Comparison of ENCODE assay signal across 13 mouse cellular contexts in the genomic region with DNA sequence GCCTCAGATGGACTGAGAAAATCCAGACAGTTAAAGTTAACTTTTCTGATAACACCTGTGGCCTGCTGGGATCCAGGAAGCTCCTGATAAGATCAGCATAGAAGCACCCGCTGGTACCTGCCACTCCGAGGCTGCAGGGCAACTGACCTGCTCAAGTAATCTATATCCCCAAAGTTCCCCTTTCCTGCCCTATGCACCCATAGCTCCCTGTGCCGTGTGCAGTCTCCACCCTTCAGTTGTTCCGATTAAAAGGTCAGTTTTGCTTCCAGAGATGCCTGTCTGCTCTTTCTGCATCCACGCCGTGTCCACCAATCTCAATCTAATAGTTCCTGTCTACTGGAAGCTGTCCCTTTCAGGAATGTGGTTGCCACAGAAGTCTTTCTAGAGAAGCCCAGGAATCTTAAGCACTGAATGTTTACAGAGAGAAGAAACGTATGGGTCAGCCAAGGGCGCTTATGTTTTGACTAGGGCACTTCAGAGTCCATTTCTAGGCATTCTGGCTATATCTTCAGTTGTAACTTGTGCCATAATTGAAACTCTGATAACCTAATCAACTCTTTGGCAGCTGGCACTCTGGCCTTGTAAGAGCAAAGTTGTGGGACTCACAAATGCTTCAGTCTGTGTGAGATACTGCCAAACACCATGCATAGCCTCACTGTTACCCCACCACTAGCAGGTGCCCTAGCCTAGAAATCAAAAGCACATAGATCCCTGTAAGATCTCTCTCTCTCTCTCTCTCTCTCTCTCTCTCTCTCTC. TPM values are rescaled to one million over a fixed set of nuclear protein-coding genes. Genes with fewer than 3 reads are reported as not detected.
DNase-seq lines count a peak whose midpoint lies in the region; ATAC-seq and TF ChIP-seq lines count a peak whose summit lies in the region.
"Had no signal": no experiment of that assay in that cellular context is flagged by ENCODE, and none has a peak within 500 bp of the region (broad histone marks: within the 10 kb centered on the region; RNA-seq: fewer than 3 reads in every experiment).

No protein-coding gene starts in this region.

- H3K36me3 ChIP-seq in kidney, embryonic 15.5 days, result peaks cover 14% of the 10 kb centered on the region
- no peaks in the 10 kb centered on the region for H3K36me3 ChIP-seq in liver, adult 2 months (ENCODE audit: control insufficient read depth, insufficient read depth, low read length)

- no peak for DNase-seq in kidney, adult 18-20 months
- DNase-seq in adipocyte (ENCODE audit: low spot score), result peak; percentile 10
- peak; percentile 10 for DNase-seq in liver, adult 2 months (ENCODE audit: extremely low read depth, low read depth, low spot score)
- DNase-seq in adrenal gland, postnatal 25 days, result no peak
- DNase-seq in gastrocnemius, postnatal 25 days, result no peak
- DNase-seq: cerebellum, postnatal 14 days; left cerebral cortex, postnatal 4 days; thymus, adult 2 months had no signal

- 0 out of 2 replicates have a peak, but pooled peaks have one; percentile 59 for ATAC-seq in kidney, embryonic 15.5 days (replicated peaks; ENCODE audit: low FRiP score)
- peak; percentile 89 for ATAC-seq in megakaryocyte-erythroid progenitor cell, adult 5-6 weeks (replicated peaks; ENCODE audit: low FRiP score, low TSS enrichment, poor library complexity, severe bottlenecking)
- ATAC-seq: CD4-positive, CD25-positive, alpha-beta regulatory T cell, adult 4 months; midbrain, embryonic 15.5 days had no signal

- H3K4me1 ChIP-seq in kidney, embryonic 15.5 days, result no peaks in the 10 kb centered on the region
- H3K4me1 ChIP-seq in liver, adult 2 months (ENCODE audit: control insufficient read depth, insufficient read depth, low read length), result peaks cover 6% of the 10 kb centered on the region; the same call in 1 of the 2 replicates
- H3K4me1 ChIP-seq: midbrain, embryonic 15.5 days had no signal

- no peaks in the 10 kb centered on the region for H3K9me3 ChIP-seq in kidney, embryonic 15.5 days (replicated peaks)
- H3K9me3 ChIP-seq: heart, embryonic 15.5 days; midbrain, embryonic 15.5 days had no signal

- no peak overlapping the region for H3K4me2 ChIP-seq in kidney, embryonic 15.5 days
- H3K4me2 ChIP-seq: heart, embryonic 15.5 days; midbrain, embryonic 15.5 days had no signal

- H3K79me2 ChIP-seq in liver, adult 2 months (ENCODE audit: control insufficient read depth, insufficient read depth, low read length), result no peaks in the 10 kb centered on the region

- H3K4me3 ChIP-seq in kidney, embryonic 15.5 days (replicated peaks), result no peak overlapping the region
- H3K4me3 ChIP-seq in liver, adult 2 months (ENCODE audit: insufficient read depth, low read depth, low read length), result no peak overlapping the region
- H3K4me3 ChIP-seq: heart, embryonic 15.5 days; midbrain, embryonic 15.5 days had no signal

- no peak for TF ChIP-seq POLR2A in liver, adult 2 months (IDR thresholded peaks at IDR 0.05; ENCODE audit: extremely low read depth, insufficient read depth, low read length)

- H3K27me3 ChIP-seq in kidney, embryonic 15.5 days, result no peaks in the 10 kb centered on the region
- H3K27me3 ChIP-seq in liver, adult 2 months (ENCODE audit: control insufficient read depth, insufficient read depth, low read length), result no peaks in the 10 kb centered on the region
- H3K27me3 ChIP-seq: heart, embryonic 15.5 days; midbrain, embryonic 15.5 days had no signal

- WGBS in kidney, embryonic 15.5 days, result 69% methylated on average over 8 of the region's 8 CpGs
- 53% methylated on average over 8 of the region's 8 CpGs for WGBS in liver, adult 2 months

- no peak for TF ChIP-seq CTCF in liver, adult 2 months (IDR thresholded peaks at IDR 0.05; ENCODE audit: low read depth, low read length)

- H3K27ac ChIP-seq in kidney, embryonic 15.5 days, result no peak overlapping the region
- H3K27ac ChIP-seq in liver, adult 2 months (replicated peaks; ENCODE audit: insufficient read depth, low read depth, low read length), result no peak overlapping the region
- H3K27ac ChIP-seq: heart, embryonic 15.5 days; midbrain, embryonic 15.5 days had no signal

- no peak overlapping the region for H3K9ac ChIP-seq in kidney, embryonic 15.5 days
- no peak overlapping the region for H3K9ac ChIP-seq in liver, adult 2 months (ENCODE audit: low read depth, low read length)
- H3K9ac ChIP-seq: heart, embryonic 15.5 days; midbrain, embryonic 15.5 days had no signal

RNA-seq across cellular contexts. Expression of a gene that starts 57.7 kb away (rescaled TPM):
- 44.8 and 48.0 TPM in 2 replicates for polyA plus RNA-seq in kidney, embryonic 15.5 days (2015; fragmentation: Nextera tagmentation; extraction: Ambion mirVana)
- total RNA-seq in liver, adult 2 months (2014; rRNA removed), result 3.0 and 3.9 TPM in 2 replicates
- 1.4 and 1.6 TPM in 2 replicates for polyA plus RNA-seq in liver, adult 2 months (2012; rRNA removed)
- 22.6 and 23.6 TPM in 2 replicates for total RNA-seq in megakaryocyte-erythroid progenitor cell, adult 5-6 weeks (2014; fragmentation: Nextera tagmentation)
- 28.2 and 30.6 TPM in 2 replicates for total RNA-seq in megakaryocyte-erythroid progenitor cell, adult 5-6 weeks (2017)
- total RNA-seq in adrenal gland, postnatal 25 days (2021), result 14.8 and 16.2 TPM in 2 replicates
- total RNA-seq in gastrocnemius, postnatal 25 days (2021), result 1 to 10 TPM; 5.1 to 7.5 TPM

Comparison
In these comparisons a context has a peak if more than half of its experiments do, and no peak if none do; other contexts are left out.
1. DNase-seq: peak in adipocyte (single experiment) and liver, adult 2 months (single experiment); none in kidney, adult 18-20 months (single experiment), adrenal gland, postnatal 25 days (single experiment) and gastrocnemius, postnatal 25 days (single experiment).